Mouse (Mus musculus) cerebellum, adult 18-20 months (tissue): ENCODE data around the gene Idh3a.

Source experiments
- DNase-seq, 2 experiments: peaks; one replicate each; pipeline ENCODE4 v3.0.0; 2021

Idh3a gene

GRCm38 (mm10) chr9:54652778-54653177 lies 66.6 kb downstream of the Idh3a start:
- no peak for DNase-seq
